Mouse (Mus musculus) midbrain, embryonic 14.5 days (tissue): ENCODE data around the gene Irgc1. TPM values are rescaled to one million over a fixed set of nuclear protein-coding genes. Genes with fewer than 3 reads are reported as not detected.

ENCODE experiments used
- ATAC-seq: fragments of 200-750 bp; cut with Nextera tagmentation; 2 replicates; pipeline ENCODE4 v1.8.0; 2017; ENCODE audit warnings: moderate number of reproducible peaks, moderate library complexity; ENCODE audit not compliant: low FRiP score, low TSS enrichment
- DNase-seq: peaks from one replicate; pipeline ENCODE4 v3.0.0-alpha.2; 2015
- H3K27ac ChIP-seq: fragments of 300-500 bp; sonication (generic); replicated peaks from 2 replicates; pipeline ENCODE4 v1.5.1; 2014; ENCODE audit warnings: mild to moderate bottlenecking, low read depth, low read length, moderate library complexity
- H3K27me3 ChIP-seq: fragments of 300-500 bp; sonication (generic); 2 replicates; pipeline ENCODE4 v1.6.1; 2014; ENCODE audit warnings: low read length, control low read depth, mixed read lengths; ENCODE audit not compliant: control insufficient read depth, insufficient read depth
- H3K36me3 ChIP-seq: fragments of 300-500 bp; sonication (generic); 2 replicates; pipeline ENCODE4 v1.6.1; 2014; ENCODE audit warnings: low read length, control low read depth; ENCODE audit not compliant: control insufficient read depth, insufficient read depth
- H3K4me1 ChIP-seq: fragments of 300-500 bp; sonication (generic); 2 replicates; pipeline ENCODE4 v1.6.1; 2014; ENCODE audit warnings: mild to moderate bottlenecking, antibody characterized with exemption, low read length, control low read depth; ENCODE audit not compliant: control insufficient read depth, insufficient read depth
- H3K4me2 ChIP-seq: fragments of 300-500 bp; sonication (generic); 2 replicates; pipeline ENCODE4 v1.6.1; 2014; ENCODE audit warnings: mild to moderate bottlenecking, low read length, moderate library complexity
- H3K4me3 ChIP-seq: fragments of 300-500 bp; sonication (generic); replicated peaks from 2 replicates; pipeline ENCODE4 v1.5.1; 2014; ENCODE audit warnings: low read depth, low read length
- H3K9ac ChIP-seq: fragments of 300-500 bp; sonication (generic); replicated peaks from 2 replicates; pipeline ENCODE4 v1.6.1; 2014; ENCODE audit warnings: mild to moderate bottlenecking, low read length, moderate library complexity
- H3K9me3 ChIP-seq: fragments of 300-500 bp; sonication (generic); 2 replicates; pipeline ENCODE4 v1.6.1; 2016; ENCODE audit warnings: low read length, control low read depth, mixed read lengths; ENCODE audit not compliant: control insufficient read depth
- WGBS: fragments of 180-500 bp; shearing (Covaris S2); extraction: QIAGEN DNeasy Blood & Tissue Kit; methylation state at CpG from one replicate; pipeline ENCODE4 v1.1.7; 2014; 5-methylcytosine and 5-hydroxymethylcytosine counted together
- polyA plus RNA-seq: library from polyadenylated mRNA; unstranded; fragments of >200 nt; fragmentation: Nextera tagmentation; extraction: Ambion mirVana; gene quantifications from 2 replicates; pipeline ENCODE4 v1.2.1, GENCODE M21; 2014

Gene Irgc1
- polyA plus RNA-seq, 1 experiment from 2014 or later = not detected

DNA sequence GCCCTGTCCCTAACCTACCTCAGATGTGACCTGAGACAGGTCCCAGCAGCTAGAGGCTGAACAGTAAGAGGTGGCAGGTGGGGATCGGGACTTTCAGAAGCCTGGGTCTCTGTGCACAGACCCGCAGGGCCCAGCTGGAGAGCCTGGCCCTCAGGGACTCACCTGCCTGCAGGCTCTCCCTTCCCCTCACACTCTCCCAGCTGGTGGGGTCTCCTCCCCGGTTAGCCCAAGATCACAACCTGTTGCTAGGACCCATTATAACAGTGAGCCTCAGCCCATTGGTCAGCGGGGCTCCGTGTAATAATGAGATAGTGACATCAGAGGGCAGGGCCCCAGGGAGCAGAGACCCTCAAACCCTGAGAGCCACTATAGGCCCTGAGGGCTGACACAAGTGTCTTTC, 16.8 kb downstream of the Irgc1 start:
- H3K4me1 ChIP-seq = no peaks in the 10 kb centered on the region
- WGBS = 69% methylated on average over 5 of the region's 5 CpGs
- H3K27ac ChIP-seq = no peak overlapping the region
- no peaks in the 10 kb centered on the region for H3K9me3 ChIP-seq
- no peak overlapping the region for H3K4me3 ChIP-seq
- no peaks in the 10 kb centered on the region for H3K36me3 ChIP-seq
- no peak overlapping the region for H3K4me2 ChIP-seq
- ATAC-seq = no peak
- no peaks in the 10 kb centered on the region for H3K27me3 ChIP-seq
- DNase-seq = no peak
- no peak overlapping the region for H3K9ac ChIP-seq

DNA sequence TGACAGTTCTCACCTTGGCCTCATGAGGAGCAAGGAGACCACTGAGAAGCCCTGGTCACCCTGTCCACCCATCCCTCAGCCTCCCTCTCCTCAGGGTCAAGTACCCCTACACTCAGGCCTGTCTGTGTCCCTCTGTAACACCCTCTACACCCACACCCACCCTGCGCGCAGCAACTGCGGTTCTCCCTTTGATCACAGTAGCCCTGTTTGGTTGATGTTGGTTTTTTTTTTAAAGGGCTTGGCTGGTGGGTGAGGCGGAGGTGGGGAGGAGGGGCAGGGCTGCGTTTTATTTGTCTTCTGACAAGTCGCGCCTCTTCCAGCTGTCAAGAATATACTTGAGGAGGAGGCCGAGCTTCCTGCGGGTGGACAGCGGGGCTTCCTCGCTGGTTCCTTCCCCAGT, 20.4 kb downstream of the Irgc1 start:
- no peak overlapping the region for H3K9ac ChIP-seq
- no peaks in the 10 kb centered on the region for H3K36me3 ChIP-seq
- no peaks in the 10 kb centered on the region for H3K9me3 ChIP-seq
- H3K4me2 ChIP-seq = no peak overlapping the region
- H3K4me3 ChIP-seq = no peak overlapping the region
- DNase-seq (no peak), ATAC-seq (no peak)
- H3K4me1 ChIP-seq = no peaks in the 10 kb centered on the region
- WGBS = 78% methylated on average over 11 of the region's 11 CpGs
- H3K27me3 ChIP-seq = no peaks in the 10 kb centered on the region
- no peak overlapping the region for H3K27ac ChIP-seq

DNA sequence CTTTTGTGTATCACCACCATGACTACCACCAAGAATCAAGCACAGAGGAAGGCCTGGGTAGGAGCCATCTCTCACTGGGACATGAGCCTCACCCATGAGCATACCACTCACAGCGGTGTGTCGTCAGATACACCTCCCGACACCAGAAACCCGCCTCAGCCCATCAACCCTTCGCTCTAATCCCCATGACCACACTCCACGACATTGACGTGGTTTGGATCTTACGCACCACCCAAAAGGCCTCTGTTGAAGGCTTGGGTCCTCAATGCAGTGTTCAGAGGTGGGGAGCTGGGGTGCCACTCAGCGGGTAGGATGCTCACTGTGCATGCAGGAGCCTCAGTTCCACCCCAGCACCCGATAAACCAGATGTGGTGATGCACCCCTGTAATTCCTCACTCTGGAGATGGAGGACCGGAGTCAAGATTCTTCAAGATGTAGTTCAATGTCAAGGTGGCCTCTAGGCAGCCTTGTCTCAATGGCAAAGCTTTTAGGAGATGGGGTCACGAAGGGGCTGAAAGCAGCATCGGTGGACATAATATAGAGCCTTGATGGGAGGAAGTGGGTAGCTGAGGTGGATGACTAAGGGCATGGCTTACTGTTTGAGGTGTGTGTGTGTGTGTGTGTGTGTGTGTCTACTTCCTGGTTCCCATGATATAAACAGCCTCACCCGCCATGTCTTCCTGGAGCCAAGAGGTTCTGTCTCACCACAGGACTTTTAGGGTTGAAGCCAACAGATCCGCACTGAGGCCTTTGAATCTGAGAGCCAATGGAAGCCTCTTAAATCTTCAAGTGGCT, 21.3 kb downstream of the Irgc1 start:
- Histone ChIP-seq H3K27ac (no peak overlapping the region), H3K9ac (no peak overlapping the region), H3K27me3 (no peaks in the 10 kb centered on the region), H3K4me3 (no peak overlapping the region), H3K4me1 (no peaks in the 10 kb centered on the region), H3K9me3 (no peaks in the 10 kb centered on the region), H3K36me3 (no peaks in the 10 kb centered on the region), H3K4me2 (no peak overlapping the region)
- DNase-seq (no peak), ATAC-seq (no peak)
- WGBS = 94% methylated on average over 15 of the region's 15 CpGs

DNA sequence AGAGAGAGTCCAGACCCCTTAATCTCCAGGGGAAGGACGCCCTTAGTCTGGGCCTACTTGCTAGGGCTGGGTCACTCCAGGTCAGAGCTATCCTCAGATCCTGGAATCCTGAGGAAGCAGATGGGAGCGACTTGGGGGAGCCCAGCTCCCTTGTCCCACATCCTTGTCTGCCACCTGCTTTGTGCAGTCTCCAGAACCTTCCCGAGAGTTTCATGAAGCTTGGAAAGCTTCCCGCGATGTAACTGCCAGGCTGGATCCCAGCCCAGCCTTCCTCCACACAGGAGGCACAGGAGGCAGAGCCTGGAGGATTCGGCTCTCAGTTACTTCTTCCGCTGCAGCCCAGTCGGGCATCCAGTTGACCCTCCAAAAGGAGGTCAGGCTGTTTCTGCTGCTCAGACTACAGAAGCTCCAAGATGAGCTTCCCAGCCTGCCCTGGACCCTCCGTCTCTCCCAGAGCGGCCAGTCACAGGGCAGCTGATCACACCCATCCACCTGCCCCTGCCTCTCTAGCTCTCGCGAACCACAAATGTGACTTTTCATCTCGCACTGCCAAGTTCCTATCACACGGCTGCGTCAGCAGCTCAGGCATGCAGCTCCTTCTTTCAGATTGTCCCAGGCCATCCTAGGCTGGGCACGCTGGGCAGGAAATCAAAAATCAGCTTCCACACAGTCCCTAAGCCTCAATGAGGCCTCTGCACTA, 22.5 kb downstream of the Irgc1 start:
- H3K9me3 ChIP-seq = no peaks in the 10 kb centered on the region
- H3K4me3 ChIP-seq = no peak overlapping the region
- H3K36me3 ChIP-seq = no peaks in the 10 kb centered on the region
- no peak overlapping the region for H3K4me2 ChIP-seq
- no peaks in the 10 kb centered on the region for H3K4me1 ChIP-seq
- no peak overlapping the region for H3K27ac ChIP-seq
- no peak for ATAC-seq
- 73% methylated on average over 16 of the region's 16 CpGs for WGBS
- no peaks in the 10 kb centered on the region for H3K27me3 ChIP-seq
- H3K9ac ChIP-seq = no peak overlapping the region
- DNase-seq = peak; percentile 18

DNA sequence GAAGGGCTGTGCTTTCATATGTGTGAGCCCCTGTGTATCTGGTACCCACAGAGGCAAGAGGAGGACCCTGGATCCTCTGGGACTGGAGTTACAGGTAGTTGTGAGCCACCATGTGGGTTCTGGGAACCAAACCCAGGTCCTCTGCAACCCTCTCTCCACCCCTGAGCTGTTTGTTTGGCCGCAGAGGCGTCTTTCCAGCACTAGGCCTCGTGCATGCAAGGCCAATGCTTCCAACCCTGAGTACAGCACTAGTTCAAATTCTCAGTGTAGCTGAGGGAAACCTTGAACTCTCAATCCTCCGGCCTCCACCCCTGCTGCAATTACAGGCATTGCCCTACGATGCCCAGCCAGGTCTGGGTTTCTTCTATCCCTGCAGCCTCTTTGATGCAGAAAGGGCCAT, 23.4 kb downstream of the Irgc1 start:
- DNase-seq = no peak
- H3K27me3 ChIP-seq = no peaks in the 10 kb centered on the region
- H3K9ac ChIP-seq = no peak overlapping the region
- no peak for ATAC-seq
- no peak overlapping the region for H3K27ac ChIP-seq
- H3K4me1 ChIP-seq = no peaks in the 10 kb centered on the region
- H3K4me2 ChIP-seq = no peak overlapping the region
- H3K4me3 ChIP-seq = no peak overlapping the region
- H3K36me3 ChIP-seq = peaks cover 2% of the 10 kb centered on the region; the same call in 1 of the 2 replicates
- no peaks in the 10 kb centered on the region for H3K9me3 ChIP-seq
- 85% methylated on average over 5 of the region's 5 CpGs for WGBS

DNA sequence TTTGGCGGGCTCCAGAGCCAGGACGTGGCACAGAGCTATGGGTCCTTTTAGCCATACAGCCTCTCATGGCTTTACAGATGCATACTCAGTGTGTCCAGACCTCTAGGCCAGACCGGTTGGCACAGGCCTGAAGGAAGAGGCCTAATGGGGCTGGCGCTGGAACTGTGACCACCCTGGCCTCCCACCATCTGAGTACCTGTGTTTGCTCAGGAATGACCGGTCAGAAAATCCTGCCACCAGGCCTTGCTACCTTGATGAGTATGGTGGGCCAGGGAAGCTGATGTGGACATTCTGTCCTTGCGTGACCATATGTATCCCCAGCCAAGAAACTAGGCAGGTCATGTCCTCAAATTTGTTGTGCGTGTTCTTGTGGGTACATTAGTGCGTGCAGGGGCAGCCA, 24.9 kb downstream of the Irgc1 start:
- DNase-seq = no peak
- Histone ChIP-seq H3K9me3 (no peaks in the 10 kb centered on the region), H3K27me3 (no peaks in the 10 kb centered on the region), H3K4me2 (no peak overlapping the region), H3K4me3 (no peak overlapping the region), H3K4me1 (no peaks in the 10 kb centered on the region), H3K27ac (no peak overlapping the region), H3K9ac (no peak overlapping the region), H3K36me3 (peaks cover 12% of the 10 kb centered on the region)
- WGBS = 93% methylated on average over 8 of the region's 8 CpGs
- no peak for ATAC-seq

DNA sequence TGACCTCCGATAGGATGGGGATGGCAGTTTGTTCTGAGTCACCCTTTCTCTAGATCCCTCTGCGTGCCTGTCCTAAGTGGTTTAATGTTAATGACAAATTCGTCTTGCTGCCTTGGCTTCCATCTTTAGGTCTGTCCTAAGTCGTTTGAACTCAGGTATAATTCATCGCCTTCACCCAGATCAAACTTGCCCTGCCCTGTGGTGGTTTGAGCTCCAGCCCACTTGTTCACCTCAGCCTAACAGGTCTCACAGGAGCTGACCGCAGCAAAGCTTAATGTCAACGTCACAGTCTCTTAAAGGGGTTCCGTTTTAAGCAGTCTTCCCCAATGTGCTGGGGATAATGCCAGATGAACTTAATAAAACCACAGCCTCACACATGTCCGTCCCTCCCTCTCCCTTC, 26.2 kb downstream of the Irgc1 start:
- H3K4me2 ChIP-seq = no peak overlapping the region
- H3K4me3 ChIP-seq = no peak overlapping the region
- no peaks in the 10 kb centered on the region for H3K9me3 ChIP-seq
- DNase-seq (no peak), ATAC-seq (no peak)
- H3K27ac ChIP-seq = no peak overlapping the region
- H3K36me3 ChIP-seq = peaks cover 21% of the 10 kb centered on the region
- peaks cover 4% of the 10 kb centered on the region; the same call in 1 of the 2 replicates for H3K4me1 ChIP-seq
- H3K27me3 ChIP-seq = no peaks in the 10 kb centered on the region
- 86% methylated on average over 9 of the region's 9 CpGs for WGBS
- no peak overlapping the region for H3K9ac ChIP-seq

DNA sequence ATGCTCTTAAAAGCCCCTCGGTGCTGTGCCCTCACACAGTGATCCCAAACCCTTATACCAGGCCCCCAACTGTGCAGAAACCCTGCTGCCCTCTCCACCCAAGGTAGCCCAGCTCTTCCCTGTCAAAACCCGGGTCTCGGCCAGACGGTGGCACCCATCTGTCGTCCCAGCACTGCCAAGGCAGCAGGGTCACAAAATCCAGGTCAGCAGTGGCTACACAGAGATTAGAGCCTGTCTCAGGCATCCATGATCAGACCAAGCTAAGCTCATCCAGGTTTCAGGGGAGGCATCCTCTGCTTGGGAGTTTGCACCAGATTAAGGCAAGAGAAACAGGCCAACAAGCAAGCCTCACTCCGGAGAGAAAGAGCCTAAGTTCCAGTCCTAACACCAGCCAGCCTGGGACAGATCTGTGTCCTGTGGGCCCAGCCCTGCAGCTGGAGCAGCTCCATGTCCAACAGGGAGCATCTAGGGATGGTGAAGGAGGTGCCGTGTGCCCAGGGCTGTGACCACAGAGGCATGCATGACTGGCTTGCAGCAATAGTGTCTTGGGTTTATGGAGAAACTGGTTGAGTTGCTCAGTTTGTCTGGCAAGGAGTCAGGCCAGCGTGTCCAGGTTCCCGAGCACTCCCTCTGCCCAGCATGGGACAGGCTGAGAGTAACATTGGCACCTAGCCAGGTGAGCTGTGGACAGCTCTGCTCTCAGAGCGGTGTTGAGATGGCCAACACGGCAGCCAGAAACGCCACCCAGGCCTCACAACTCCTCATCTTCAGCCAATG, 28.0 kb downstream of the Irgc1 start:
- H3K9ac ChIP-seq = no peak overlapping the region
- H3K36me3 ChIP-seq = peaks cover 25% of the 10 kb centered on the region
- H3K4me3 ChIP-seq = no peak overlapping the region
- no peaks in the 10 kb centered on the region for H3K27me3 ChIP-seq
- ATAC-seq = no peak
- H3K9me3 ChIP-seq = no peaks in the 10 kb centered on the region
- no peak overlapping the region for H3K4me2 ChIP-seq
- WGBS = 86% methylated on average over 12 of the region's 12 CpGs
- peak; percentile 34 for DNase-seq
- H3K27ac ChIP-seq = no peak overlapping the region
- peaks cover 13% of the 10 kb centered on the region; the same call in 1 of the 2 replicates for H3K4me1 ChIP-seq
